Mouse (Mus musculus): ENCODE results near the gene Ccnyl1. TPM values are rescaled to one million over a fixed set of nuclear protein-coding genes. Genes with fewer than 3 reads are reported as not detected.
"Not testable (repeated sequence)": the region's sequence is repeated elsewhere in the genome, so short reads cannot be mapped to it uniquely, and the experiment has no call there.

Gene Ccnyl1
- polyA plus RNA-seq (2012; rRNA removed), result 11.3 and 21.9 TPM in 2 replicates

- DNase-seq (ENCODE audit: low read depth, low spot score), result peak; percentile 80
- under 1% methylated on average over 70 of the region's 71 CpGs for WGBS
These were observed at the start of gene Ccnyl1 for GRCm38 (mm10) chr1:64690213-64691013. Gene Ccnyl1 (plus strand): TSS chr1:64690455.

- DNase-seq (ENCODE audit: low read depth, low spot score), result no peak
- WGBS, result 84% methylated on average over 6 of the region's 6 CpGs
These were observed 49.2 kb upstream of the Ccnyl1 start for GRCm38 (mm10) chr1:64641069-64641468.

GRCm38 (mm10) chr1:64642541-64642940, 47.7 kb upstream of the Ccnyl1 start:
- not testable (repeated sequence) for DNase-seq (ENCODE audit: low read depth, low spot score)
- WGBS, result 93% methylated on average over 8 of the region's 8 CpGs

GRCm38 (mm10) chr1:64644513-64644912, 45.7 kb upstream of the Ccnyl1 start:
- DNase-seq (ENCODE audit: low read depth, low spot score), result no peak
- WGBS, result 86% methylated on average over 3 of the region's 3 CpGs

- 59% methylated on average over 11 of the region's 11 CpGs for WGBS
- no peak for DNase-seq (ENCODE audit: low read depth, low spot score)
These were observed 40.7 kb upstream of the Ccnyl1 start for GRCm38 (mm10) chr1:64649362-64650124.

- DNase-seq (ENCODE audit: low read depth, low spot score), result no peak
- WGBS, result 91% methylated on average over 6 of the region's 6 CpGs
These were observed 36.6 kb upstream of the Ccnyl1 start for GRCm38 (mm10) chr1:64653701-64654100.

GRCm38 (mm10) chr1:64655415-64655814, 34.8 kb upstream of the Ccnyl1 start:
- no peak for DNase-seq (ENCODE audit: low read depth, low spot score)
- WGBS, result 57% methylated on average over 1 of the region's 1 CpGs

- no peak for DNase-seq (ENCODE audit: low read depth, low spot score)
- 80% methylated on average over 3 of the region's 3 CpGs for WGBS
These were observed 33.7 kb upstream of the Ccnyl1 start for GRCm38 (mm10) chr1:64656423-64657129.

GRCm38 (mm10) chr1:64658876-64659275, 31.4 kb upstream of the Ccnyl1 start:
- DNase-seq (ENCODE audit: low read depth, low spot score), result no peak
- 62% methylated on average over 7 of the region's 7 CpGs for WGBS

- WGBS, result 32% methylated on average over 2 of the region's 2 CpGs
- no peak for DNase-seq (ENCODE audit: low read depth, low spot score)
These were observed 23.1 kb upstream of the Ccnyl1 start for GRCm38 (mm10) chr1:64667111-64667633.

- no peak for DNase-seq (ENCODE audit: low read depth, low spot score)
- WGBS, result 67% methylated on average over 2 of the region's 2 CpGs
These were observed 20.8 kb upstream of the Ccnyl1 start for GRCm38 (mm10) chr1:64669451-64669850.

- no peak for DNase-seq (ENCODE audit: low read depth, low spot score)
- 89% methylated on average over 5 of the region's 5 CpGs for WGBS
These were observed 16.3 kb upstream of the Ccnyl1 start for GRCm38 (mm10) chr1:64673931-64674330.

GRCm38 (mm10) chr1:64676060-64676839, 14.0 kb upstream of the Ccnyl1 start:
- WGBS, result 56% methylated on average over 6 of the region's 6 CpGs
- no peak for DNase-seq (ENCODE audit: low read depth, low spot score)

- WGBS, result 94% methylated on average over 3 of the region's 3 CpGs
- DNase-seq (ENCODE audit: low read depth, low spot score), result no peak
These were observed 8.8 kb upstream of the Ccnyl1 start for GRCm38 (mm10) chr1:64681499-64681898.

- no peak for DNase-seq (ENCODE audit: low read depth, low spot score)
- WGBS, result 92% methylated on average over 3 of the region's 3 CpGs
These were observed 7.2 kb upstream of the Ccnyl1 start for GRCm38 (mm10) chr1:64683039-64683438.

- WGBS, result 94% methylated on average over 2 of the region's 2 CpGs
- no peak for DNase-seq (ENCODE audit: low read depth, low spot score)
These were observed 5.8 kb upstream of the Ccnyl1 start for GRCm38 (mm10) chr1:64684440-64684839.

GRCm38 (mm10) chr1:64688046-64688445, 2.2 kb upstream of the Ccnyl1 start:
- WGBS, result 91% methylated on average over 4 of the region's 4 CpGs
- no peak for DNase-seq (ENCODE audit: low read depth, low spot score)

GRCm38 (mm10) chr1:64689561-64690212, 568 bp upstream of the Ccnyl1 start:
- 22% methylated on average over 9 of the region's 9 CpGs for WGBS
- no peak for DNase-seq (ENCODE audit: low read depth, low spot score)

GRCm38 (mm10) chr1:64691121-64691551, 881 bp downstream of the Ccnyl1 start:
- DNase-seq (ENCODE audit: low read depth, low spot score), result no peak
- WGBS, result under 1% methylated on average over 55 of the region's 55 CpGs
